Mouse (Mus musculus) heart, adult 2 months (tissue): ENCODE results near the gene Dock6. TPM values are rescaled to one million over a fixed set of nuclear protein-coding genes. Genes with fewer than 3 reads are reported as not detected.

ENCODE experiments used
- DNase-seq, 2 experiments: peaks; one replicate each; pipeline ENCODE4 v3.0.0; 2021
- H3K27ac ChIP-seq: fragments of 200-600 bp; 2 replicates; pipeline ENCODE4 v1.8.1; 2022
- H3K27me3 ChIP-seq: fragments of 200-500 bp; 2 replicates; pipeline ENCODE4 v1.6.1; 2012; ENCODE audit warnings: mild to moderate bottlenecking, low read length, inconsistent platforms, mixed read lengths; ENCODE audit not compliant: control insufficient read depth, insufficient read depth
- H3K36me3 ChIP-seq: fragments of 200-500 bp; 2 replicates; pipeline ENCODE4 v1.6.1; 2012; ENCODE audit warnings: low read length, inconsistent platforms; ENCODE audit not compliant: control insufficient read depth, insufficient read depth
- H3K4me1 ChIP-seq: fragments of 200-500 bp; 2 replicates; pipeline ENCODE4 v1.6.1; 2011; ENCODE audit warnings: low read length; ENCODE audit not compliant: control insufficient read depth, insufficient read depth
- H3K4me3 ChIP-seq: fragments of 200-600 bp; 2 replicates; pipeline ENCODE4 v1.8.1; 2022
- H3K79me2 ChIP-seq: fragments of 200-500 bp; replicated peaks from 2 replicates; pipeline ENCODE4 v1.6.1; 2012; ENCODE audit warnings: mild to moderate bottlenecking, inconsistent platforms, low read length, moderate library complexity, mixed read lengths; ENCODE audit not compliant: control insufficient read depth, insufficient read depth
- H3K9ac ChIP-seq: fragments of 200-500 bp; 2 replicates; pipeline ENCODE4 v1.6.1; 2012; ENCODE audit warnings: low read depth, mild to moderate bottlenecking, control low read depth, inconsistent platforms, low read length, mixed read lengths
- CTCF ChIP-seq: fragments of 200-600 bp; IDR thresholded peaks from 2 replicates; pipeline ENCODE4 v1.8.1; 2022; ENCODE audit warnings: antibody characterized with exemption, mild to moderate bottlenecking, moderate library complexity
- EP300 ChIP-seq: fragments of 200-500 bp; IDR thresholded peaks from 2 replicates; pipeline ENCODE4 v1.6.1; 2011; ENCODE audit warnings: low read depth, low read length, control low read depth; ENCODE audit not compliant: insufficient read depth
- POLR2A ChIP-seq: fragments of 200-500 bp; IDR thresholded peaks from 2 replicates; pipeline ENCODE4 v1.6.1; 2011; ENCODE audit warnings: mild to moderate bottlenecking, low read depth, low read length, control low read depth; ENCODE audit not compliant: insufficient read depth
- WGBS: fragments of 180-500 bp; shearing (Covaris S2); methylation state at CpG from one replicate; pipeline ENCODE4 v1.1.7; 2018; 5-methylcytosine and 5-hydroxymethylcytosine counted together
- intact Hi-C: fragments of 180-260 bp; cut with DNase I; formaldehyde crosslinking; loops from one replicate; pipeline ENCODE4 v1.15.1; 2025
- polyA plus RNA-seq: library from polyadenylated mRNA; depleted of rRNA; stranded (reverse); fragments of >200 nt; gene quantifications from 2 replicates; pipeline ENCODE4 v1.2.3, GENCODE M21; 2012
- total RNA-seq, 2 experiments: library from RNA; stranded (reverse); gene quantifications; 2 replicates each; pipeline ENCODE4 v1.2.3; 2021

The Dock6 gene
- total and polyA plus RNA-seq, 3 experiments = 25.9 to 87.9 (median 33.8) TPM

GRCm38 (mm10) chr9:21859606-21860005 is 7.2 kb upstream of the Dock6 start:
- Histone ChIP-seq H3K27me3 (no peaks in the 10 kb centered on the region), H3K79me2 (no peaks in the 10 kb centered on the region), H3K27ac (peak overlapping the region; percentile 85), H3K4me1 (peaks cover 5% of the 10 kb centered on the region), H3K36me3 (no peaks in the 10 kb centered on the region), H3K9ac (no peak overlapping the region), H3K4me3 (no peak overlapping the region)
- DNase-seq = no peak
- intact Hi-C loops = no loop called here
- 69% methylated on average over 3 of the region's 3 CpGs for WGBS
- TF ChIP-seq POLR2A (no peak), CTCF (no peak), EP300 (no peak)

GRCm38 (mm10) chr9:21858084-21858483 is 5.6 kb upstream of the Dock6 start:
- no peak overlapping the region for H3K9ac ChIP-seq
- TF ChIP-seq POLR2A (no peak), EP300 (peak; percentile 87), CTCF (peak; percentile 50)
- no peaks in the 10 kb centered on the region for H3K36me3 ChIP-seq
- no peak overlapping the region for H3K4me3 ChIP-seq
- peaks cover 5% of the 10 kb centered on the region for H3K4me1 ChIP-seq
- H3K79me2 ChIP-seq = no peaks in the 10 kb centered on the region
- DNase-seq = peak; percentile 68 to 84
- H3K27me3 ChIP-seq = no peaks in the 10 kb centered on the region
- intact Hi-C loops = no loop called here
- H3K27ac ChIP-seq = peak overlapping the region; percentile 85
- 32% methylated on average over 6 of the region's 6 CpGs for WGBS

- no peaks in the 10 kb centered on the region for H3K27me3 ChIP-seq
- H3K9ac ChIP-seq = no peak overlapping the region
- WGBS = 39% methylated on average over 2 of the region's 2 CpGs
- no peaks in the 10 kb centered on the region for H3K79me2 ChIP-seq
- peaks cover 8% of the 10 kb centered on the region for H3K4me1 ChIP-seq
- intact Hi-C loops = no loop called here
- TF ChIP-seq CTCF = no peak
- no peak for TF ChIP-seq POLR2A
- TF ChIP-seq EP300 = no peak
- H3K36me3 ChIP-seq = no peaks in the 10 kb centered on the region
- H3K4me3 ChIP-seq = no peak overlapping the region
- no peak for DNase-seq
- H3K27ac ChIP-seq = peak overlapping the region; percentile 85
These were observed 5.1 kb upstream of the Dock6 start for GRCm38 (mm10) chr9:21857501-21857900.

- Histone ChIP-seq H3K27me3 (no peaks in the 10 kb centered on the region), H3K9ac (no peak overlapping the region), H3K27ac (no peak overlapping the region), H3K79me2 (no peaks in the 10 kb centered on the region; the same call in 1 of the 2 replicates), H3K36me3 (no peaks in the 10 kb centered on the region; the same call in 1 of the 2 replicates), H3K4me3 (no peak overlapping the region), H3K4me1 (peaks cover 15% of the 10 kb centered on the region)
- no peak for TF ChIP-seq EP300
- TF ChIP-seq CTCF = no peak
- whole genome bisulfite sequencing = 84% methylated on average over 6 of the region's 6 CpGs
- DNase-seq = no peak
- intact Hi-C loops = no loop called here
These were observed 2.5 kb upstream of the Dock6 start for GRCm38 (mm10) chr9:21854894-21855293.

GRCm38 (mm10) chr9:21853961-21854360 is 1.5 kb upstream of the Dock6 start:
- H3K9ac ChIP-seq = no peak overlapping the region
- peaks cover 17% of the 10 kb centered on the region for H3K4me1 ChIP-seq
- H3K4me3 ChIP-seq = no peak overlapping the region
- H3K36me3 ChIP-seq = no peaks in the 10 kb centered on the region; the same call in 1 of the 2 replicates
- 88% methylated on average over 5 of the region's 5 CpGs for WGBS
- intact Hi-C loops = no loop called here
- TF ChIP-seq EP300 = no peak
- no peak for TF ChIP-seq CTCF
- TF ChIP-seq POLR2A = no peak
- DNase-seq = no peak
- no peaks in the 10 kb centered on the region for H3K27me3 ChIP-seq
- no peak overlapping the region for H3K27ac ChIP-seq
- no peaks in the 10 kb centered on the region; the same call in 1 of the 2 replicates for H3K79me2 ChIP-seq

- Histone ChIP-seq H3K36me3 (peaks cover 4% of the 10 kb centered on the region), H3K27ac (peak overlapping the region; percentile 95), H3K9ac (peak overlapping the region; percentile 97), H3K27me3 (no peaks in the 10 kb centered on the region), H3K79me2 (no peaks in the 10 kb centered on the region; the same call in 1 of the 2 replicates), H3K4me3 (peak overlapping the region; percentile 88), H3K4me1 (peaks cover 28% of the 10 kb centered on the region)
- intact Hi-C loops = no loop called here
- peak in 1 of 2 experiments; percentile 17 for DNase-seq
- TF ChIP-seq CTCF (no peak), EP300 (no peak), POLR2A (peak; percentile 35; the same call in 1 of the 2 replicates)
- WGBS = 31% methylated on average over 3 of the region's 3 CpGs
These were observed 1.4 kb downstream of the Dock6 start for GRCm38 (mm10) chr9:21851084-21851483.
